Mouse (Mus musculus): ENCODE measurements around the gene Krt7. TPM values are rescaled to one million over a fixed set of nuclear protein-coding genes. Genes with fewer than 3 reads are reported as not detected.

The Krt7 gene
- polyA plus RNA-seq, 1 experiment: 0.33 TPM

GRCm38 (mm10) chr15:101372131-101372977 lies 38.5 kb upstream of the Krt7 start:
- H3K27ac ChIP-seq (ENCODE audit: insufficient read depth, low read length): no peak overlapping the region
- 87% methylated on average over 7 of the region's 7 CpGs for WGBS
- no peak for DNase-seq
- H3K4me1 ChIP-seq (ENCODE audit: control insufficient read depth, insufficient read depth, low read length): peaks cover 24% of the 10 kb centered on the region
- no peak overlapping the region for H3K4me3 ChIP-seq (replicated peaks; ENCODE audit: insufficient read depth, low read depth, low read length)
- no peaks in the 10 kb centered on the region for H3K27me3 ChIP-seq (ENCODE audit: control insufficient read depth, insufficient read depth, low read length)
- TF ChIP-seq CTCF (IDR thresholded peaks at IDR 0.05; ENCODE audit: borderline replicate concordance, insufficient read depth, low read depth, low read length): no peak
- TF ChIP-seq POLR2A (IDR thresholded peaks at IDR 0.05; ENCODE audit: borderline replicate concordance, insufficient read depth, low read length): no peak

GRCm38 (mm10) chr15:101373286-101373898 lies 37.5 kb upstream of the Krt7 start:
- Histone ChIP-seq H3K27ac (ENCODE audit: insufficient read depth, low read length) (no peak overlapping the region), H3K4me3 (replicated peaks; ENCODE audit: insufficient read depth, low read depth, low read length) (no peak overlapping the region), H3K27me3 (ENCODE audit: control insufficient read depth, insufficient read depth, low read length) (no peaks in the 10 kb centered on the region), H3K4me1 (ENCODE audit: control insufficient read depth, insufficient read depth, low read length) (peaks cover 25% of the 10 kb centered on the region)
- 91% methylated on average over 16 of the region's 16 CpGs for WGBS
- DNase-seq: no peak
- no peak for TF ChIP-seq CTCF (IDR thresholded peaks at IDR 0.05; ENCODE audit: borderline replicate concordance, insufficient read depth, low read depth, low read length)
- TF ChIP-seq POLR2A (IDR thresholded peaks at IDR 0.05; ENCODE audit: borderline replicate concordance, insufficient read depth, low read length): no peak

DNA sequence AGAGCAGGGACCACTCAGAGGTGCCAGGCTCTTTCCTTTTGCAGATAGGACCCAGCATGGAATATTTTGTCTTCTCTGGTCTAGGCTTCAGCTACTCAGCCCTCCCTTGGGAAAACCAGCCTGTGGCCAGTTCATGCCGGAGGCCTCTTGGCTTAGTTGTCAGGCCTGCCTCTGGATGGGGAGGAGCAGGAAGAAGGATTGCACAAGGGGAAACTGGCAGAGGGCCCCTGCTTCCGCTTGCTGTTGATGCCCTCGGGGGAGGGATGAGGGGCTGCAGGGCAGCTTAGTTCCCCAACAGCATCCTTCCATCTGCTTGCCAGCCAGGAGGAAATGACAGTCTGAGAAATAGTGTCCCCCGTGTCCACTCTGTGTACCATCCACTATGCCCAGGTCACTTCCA lies 36.0 kb upstream of the Krt7 start:
- no peaks in the 10 kb centered on the region for H3K27me3 ChIP-seq (ENCODE audit: control insufficient read depth, insufficient read depth, low read length)
- no peak overlapping the region for H3K27ac ChIP-seq (ENCODE audit: insufficient read depth, low read length)
- 74% methylated on average over 4 of the region's 4 CpGs for WGBS
- DNase-seq: no peak
- H3K4me1 ChIP-seq (ENCODE audit: control insufficient read depth, insufficient read depth, low read length): peaks cover 28% of the 10 kb centered on the region
- no peak for TF ChIP-seq CTCF (IDR thresholded peaks at IDR 0.05; ENCODE audit: borderline replicate concordance, insufficient read depth, low read depth, low read length)
- TF ChIP-seq POLR2A (IDR thresholded peaks at IDR 0.05; ENCODE audit: borderline replicate concordance, insufficient read depth, low read length): no peak
- H3K4me3 ChIP-seq (replicated peaks; ENCODE audit: insufficient read depth, low read depth, low read length): no peak overlapping the region

DNA sequence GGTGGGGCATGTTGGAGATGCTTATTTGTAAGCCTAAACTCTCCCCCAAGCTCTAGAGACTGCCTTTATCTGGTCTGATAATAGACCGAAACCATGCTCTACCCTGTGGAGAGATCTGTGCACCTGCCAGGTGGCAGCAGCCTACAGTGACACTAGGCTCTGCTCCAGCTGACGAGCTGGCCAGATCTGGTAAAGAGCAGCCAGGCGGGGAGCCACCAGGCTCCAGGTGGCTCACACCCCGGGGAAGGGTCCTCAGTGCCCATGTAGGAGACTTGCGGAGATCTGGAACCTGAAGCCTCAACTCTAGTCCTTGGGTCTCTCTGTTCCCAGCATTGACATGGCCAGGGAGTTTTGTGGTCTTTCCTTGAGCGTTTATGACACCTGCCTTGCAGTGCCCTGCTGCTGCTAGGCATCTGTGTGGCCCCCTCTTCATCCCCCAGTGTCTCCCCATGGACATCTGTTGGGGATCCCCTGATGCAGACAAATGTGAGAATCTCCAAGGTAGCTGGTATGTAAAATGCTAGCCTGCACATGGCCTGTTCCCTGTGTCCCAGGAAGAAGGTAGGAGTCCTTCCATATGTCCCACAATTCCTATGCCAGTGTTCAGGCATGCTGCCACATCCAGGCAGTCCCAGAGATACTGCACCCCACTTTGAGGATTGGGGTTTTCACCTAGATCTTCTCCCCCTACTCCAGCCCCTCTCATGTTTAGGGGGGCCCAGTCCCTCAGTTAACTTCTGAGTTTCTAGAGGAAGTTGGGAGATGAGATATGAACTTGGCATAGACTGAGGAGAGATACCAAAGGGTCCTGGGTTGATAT lies 34.7 kb upstream of the Krt7 start:
- DNase-seq: peak; percentile 74 to 84
- Histone ChIP-seq H3K4me1 (ENCODE audit: control insufficient read depth, insufficient read depth, low read length) (peaks cover 28% of the 10 kb centered on the region), H3K27me3 (ENCODE audit: control insufficient read depth, insufficient read depth, low read length) (no peaks in the 10 kb centered on the region), H3K27ac (ENCODE audit: insufficient read depth, low read length) (no peak overlapping the region), H3K4me3 (replicated peaks; ENCODE audit: insufficient read depth, low read depth, low read length) (no peak overlapping the region)
- WGBS: 15% methylated on average over 6 of the region's 6 CpGs
- no peak for TF ChIP-seq CTCF (IDR thresholded peaks at IDR 0.05; ENCODE audit: borderline replicate concordance, insufficient read depth, low read depth, low read length)
- no peak for TF ChIP-seq POLR2A (IDR thresholded peaks at IDR 0.05; ENCODE audit: borderline replicate concordance, insufficient read depth, low read length)

GRCm38 (mm10) chr15:101376776-101377061 lies 34.1 kb upstream of the Krt7 start:
- Histone ChIP-seq H3K27ac (ENCODE audit: insufficient read depth, low read length) (no peak overlapping the region), H3K4me3 (replicated peaks; ENCODE audit: insufficient read depth, low read depth, low read length) (no peak overlapping the region), H3K4me1 (ENCODE audit: control insufficient read depth, insufficient read depth, low read length) (peaks cover 28% of the 10 kb centered on the region), H3K27me3 (ENCODE audit: control insufficient read depth, insufficient read depth, low read length) (no peaks in the 10 kb centered on the region)
- WGBS: 51% methylated on average over 5 of the region's 5 CpGs
- TF ChIP-seq POLR2A (IDR thresholded peaks at IDR 0.05; ENCODE audit: borderline replicate concordance, insufficient read depth, low read length) (no peak), CTCF (IDR thresholded peaks at IDR 0.05; ENCODE audit: borderline replicate concordance, insufficient read depth, low read depth, low read length) (no peak)
- no peak for DNase-seq

DNA sequence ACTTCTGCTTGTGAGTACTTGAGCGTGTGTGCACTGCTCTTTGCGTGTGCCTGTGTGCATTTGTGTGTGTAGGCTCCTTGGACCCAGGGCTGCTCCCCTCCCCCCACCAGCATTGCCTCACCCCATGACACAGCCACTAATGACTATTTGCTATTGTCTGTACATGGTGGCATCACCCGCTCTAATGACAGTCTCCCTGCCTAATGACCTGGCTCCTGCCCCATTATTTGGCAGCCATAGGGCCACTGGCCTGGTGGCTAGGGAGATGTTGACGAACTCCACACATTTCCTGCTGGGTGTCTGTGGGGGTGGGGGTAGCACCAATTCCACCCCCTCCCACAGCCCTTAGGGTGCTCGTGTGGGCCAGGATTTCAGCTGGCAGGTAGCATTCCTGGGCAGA lies 32.2 kb upstream of the Krt7 start:
- Histone ChIP-seq H3K27me3 (ENCODE audit: control insufficient read depth, insufficient read depth, low read length) (no peaks in the 10 kb centered on the region), H3K4me3 (replicated peaks; ENCODE audit: insufficient read depth, low read depth, low read length) (no peak overlapping the region), H3K4me1 (ENCODE audit: control insufficient read depth, insufficient read depth, low read length) (peaks cover 36% of the 10 kb centered on the region), H3K27ac (ENCODE audit: insufficient read depth, low read length) (no peak overlapping the region)
- no peak for TF ChIP-seq POLR2A (IDR thresholded peaks at IDR 0.05; ENCODE audit: borderline replicate concordance, insufficient read depth, low read length)
- TF ChIP-seq CTCF (IDR thresholded peaks at IDR 0.05; ENCODE audit: borderline replicate concordance, insufficient read depth, low read depth, low read length): no peak
- peak in 1 of 2 experiments; percentile 6 for DNase-seq
- WGBS: 79% methylated on average over 5 of the region's 5 CpGs

DNA sequence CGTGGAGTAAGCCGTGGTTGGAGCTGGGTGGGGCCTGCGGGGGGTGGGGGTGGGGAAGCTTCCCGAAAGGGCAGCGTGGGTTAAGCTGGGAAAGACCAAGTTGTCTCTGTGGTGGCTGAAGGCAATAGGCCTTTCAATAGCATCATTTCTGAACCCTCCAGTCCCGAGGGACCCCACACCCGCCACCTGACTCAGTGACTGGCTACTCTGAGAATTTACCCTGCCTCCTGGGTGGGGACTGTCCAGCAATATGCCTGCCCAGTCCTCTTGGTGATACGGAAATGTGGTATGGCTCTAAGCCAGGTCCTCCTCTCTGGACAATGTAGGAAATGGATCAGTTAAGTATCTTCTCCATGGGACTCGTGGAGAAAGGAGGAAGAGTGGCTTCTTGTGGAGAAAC lies 29.1 kb upstream of the Krt7 start:
- no peak for TF ChIP-seq POLR2A (IDR thresholded peaks at IDR 0.05; ENCODE audit: borderline replicate concordance, insufficient read depth, low read length)
- no peak for TF ChIP-seq CTCF (IDR thresholded peaks at IDR 0.05; ENCODE audit: borderline replicate concordance, insufficient read depth, low read depth, low read length)
- 80% methylated on average over 9 of the region's 9 CpGs for WGBS
- DNase-seq: peak in 1 of 2 experiments; percentile 9
- Histone ChIP-seq H3K4me1 (ENCODE audit: control insufficient read depth, insufficient read depth, low read length) (peaks cover 21% of the 10 kb centered on the region), H3K27me3 (ENCODE audit: control insufficient read depth, insufficient read depth, low read length) (no peaks in the 10 kb centered on the region), H3K4me3 (replicated peaks; ENCODE audit: insufficient read depth, low read depth, low read length) (no peak overlapping the region), H3K27ac (ENCODE audit: insufficient read depth, low read length) (no peak overlapping the region)
